Mouse (Mus musculus) neural tube, embryonic 14.5 days (tissue): ENCODE data around the gene Nhlh1. TPM values are rescaled to one million over a fixed set of nuclear protein-coding genes. Genes with fewer than 3 reads are reported as not detected.

ENCODE experiments used
- ATAC-seq: fragments of 200-750 bp; cut with Nextera tagmentation; 2 replicates; pipeline ENCODE4 v1.8.0; 2017; ENCODE audit warnings: low read depth, mild to moderate bottlenecking, moderate TSS enrichment, moderate library complexity
- H3K27ac ChIP-seq: fragments of 300-500 bp; sonication (generic); 2 replicates; pipeline ENCODE4 v1.5.1; 2014; ENCODE audit warnings: low read depth, mild to moderate bottlenecking, control low read depth, low read length, moderate library complexity, mixed read lengths
- H3K27me3 ChIP-seq: fragments of 300-500 bp; sonication (generic); 2 replicates; pipeline ENCODE4 v1.6.1; 2014; ENCODE audit warnings: low read length; ENCODE audit not compliant: control insufficient read depth, insufficient read depth
- H3K36me3 ChIP-seq: fragments of 300-500 bp; sonication (generic); 2 replicates; pipeline ENCODE4 v1.6.1; 2014; ENCODE audit warnings: low read length, mixed read lengths; ENCODE audit not compliant: control insufficient read depth, insufficient read depth
- H3K4me1 ChIP-seq: fragments of 300-500 bp; sonication (generic); 2 replicates; pipeline ENCODE4 v1.6.1; 2014; ENCODE audit warnings: low read length; ENCODE audit not compliant: control insufficient read depth, insufficient read depth
- H3K4me2 ChIP-seq: fragments of 300-500 bp; sonication (generic); 2 replicates; pipeline ENCODE4 v1.6.1; 2014; ENCODE audit warnings: mild to moderate bottlenecking, low read depth, low read length, control low read depth
- H3K4me3 ChIP-seq: fragments of 300-500 bp; sonication (generic); 2 replicates; pipeline ENCODE4 v1.5.1; 2014; ENCODE audit warnings: low read depth, low read length, control low read depth, mixed read lengths
- H3K9ac ChIP-seq: fragments of 300-500 bp; sonication (generic); replicated peaks from 2 replicates; pipeline ENCODE4 v1.6.1; 2014; ENCODE audit warnings: low read depth, mild to moderate bottlenecking, control low read depth, low read length, mixed read lengths
- H3K9me3 ChIP-seq: fragments of 300-500 bp; sonication (generic); 2 replicates; pipeline ENCODE4 v1.6.1; 2016; ENCODE audit warnings: low read length; ENCODE audit not compliant: control insufficient read depth
- WGBS: fragments of 180-500 bp; shearing (Covaris S2); extraction: QIAGEN DNeasy Blood & Tissue Kit; methylation state at CpG from one replicate; pipeline ENCODE4 v1.1.7; 2014; 5-methylcytosine and 5-hydroxymethylcytosine counted together
- polyA plus RNA-seq: library from polyadenylated mRNA; unstranded; fragments of >200 nt; fragmentation: Nextera tagmentation; extraction: Ambion mirVana; gene quantifications from 2 replicates; pipeline ENCODE4 v1.2.1, GENCODE M21; 2014

Nhlh1 gene
- polyA plus RNA-seq, 1 experiment from 2014 or later, result 3.6 TPM

- H3K4me2 ChIP-seq, result peak overlapping the region; percentile 21
- H3K9ac ChIP-seq, result 0 out of 2 replicates have a peak overlapping the region, but pooled peaks have one; percentile 28
- peaks cover 27% of the 10 kb centered on the region for H3K4me1 ChIP-seq
- H3K9me3 ChIP-seq, result no peaks in the 10 kb centered on the region
- peak; percentile 83 for ATAC-seq
- H3K4me3 ChIP-seq, result no peak overlapping the region
- H3K36me3 ChIP-seq, result no peaks in the 10 kb centered on the region
- WGBS, result 6% methylated on average over 6 of the region's 6 CpGs
- H3K27me3 ChIP-seq, result no peaks in the 10 kb centered on the region
- peak overlapping the region; percentile 91 for H3K27ac ChIP-seq
Measured at GRCm38 (mm10) chr1:172048241-172048734, 9.1 kb downstream of the Nhlh1 start.

GRCm38 (mm10) chr1:172046938-172047337, 10.4 kb downstream of the Nhlh1 start:
- Histone ChIP-seq H3K9ac (no peak overlapping the region), H3K27ac (no peak overlapping the region), H3K4me2 (no peak overlapping the region; the same call in 1 of the 2 replicates), H3K4me1 (peaks cover 20% of the 10 kb centered on the region), H3K36me3 (no peaks in the 10 kb centered on the region), H3K4me3 (no peak overlapping the region), H3K27me3 (no peaks in the 10 kb centered on the region), H3K9me3 (no peaks in the 10 kb centered on the region)
- ATAC-seq, result peak; percentile 16; the same call in 1 of the 2 replicates
- WGBS, result 8% methylated on average over 5 of the region's 5 CpGs

GRCm38 (mm10) chr1:172046410-172046809, 11.0 kb downstream of the Nhlh1 start:
- no peak for ATAC-seq
- Histone ChIP-seq H3K36me3 (no peaks in the 10 kb centered on the region), H3K4me3 (no peak overlapping the region), H3K27ac (no peak overlapping the region), H3K9ac (no peak overlapping the region), H3K27me3 (no peaks in the 10 kb centered on the region), H3K4me1 (peaks cover 20% of the 10 kb centered on the region), H3K4me2 (no peak overlapping the region), H3K9me3 (no peaks in the 10 kb centered on the region)
- WGBS, result 77% methylated on average over 8 of the region's 8 CpGs

- H3K4me2 ChIP-seq, result no peak overlapping the region
- H3K27me3 ChIP-seq, result no peaks in the 10 kb centered on the region
- WGBS, result 85% methylated on average over 2 of the region's 2 CpGs
- peaks cover 20% of the 10 kb centered on the region for H3K4me1 ChIP-seq
- H3K9me3 ChIP-seq, result no peaks in the 10 kb centered on the region
- no peaks in the 10 kb centered on the region for H3K36me3 ChIP-seq
- H3K27ac ChIP-seq, result no peak overlapping the region
- H3K9ac ChIP-seq, result no peak overlapping the region
- ATAC-seq, result no peak
- H3K4me3 ChIP-seq, result no peak overlapping the region
Measured at GRCm38 (mm10) chr1:172029914-172030313, 27.5 kb downstream of the Nhlh1 start.

GRCm38 (mm10) chr1:172028394-172029275, 28.7 kb downstream of the Nhlh1 start, which contains the start of gene Vangl2:
Gene Vangl2, minus strand, starts transcription at chr1:172028444.
- H3K4me3 ChIP-seq, result peak within 1 kb of the TSS; percentile 97
- H3K27me3 ChIP-seq, result no peaks in the 10 kb centered on the region
- whole genome bisulfite sequencing, result 22% methylated on average over 21 of the region's 21 CpGs
- ATAC-seq, result no peak
- H3K36me3 ChIP-seq, result no peaks in the 10 kb centered on the region
- H3K4me2 ChIP-seq, result peak within 1 kb of the TSS; percentile 93
- peaks cover 33% of the 10 kb centered on the region for H3K4me1 ChIP-seq
- H3K27ac ChIP-seq, result peak within 1 kb of the TSS; percentile 97
- peak within 1 kb of the TSS; percentile 94 for H3K9ac ChIP-seq
- no peaks in the 10 kb centered on the region for H3K9me3 ChIP-seq

- ATAC-seq, result peak; percentile 30; the same call in 1 of the 2 replicates
- H3K9me3 ChIP-seq, result no peaks in the 10 kb centered on the region
- WGBS, result 3% methylated on average over 10 of the region's 10 CpGs
Measured at GRCm38 (mm10) chr1:172027809-172028102, 29.6 kb downstream of the Nhlh1 start.

GRCm38 (mm10) chr1:172027010-172027808, 30.2 kb downstream of the Nhlh1 start:
- peak; percentile 86 for ATAC-seq
- H3K4me1 ChIP-seq, result peaks cover 41% of the 10 kb centered on the region

More at GRCm38 (mm10) chr1:172027809-172028102, 29.6 kb downstream of the Nhlh1 start:
- H3K9ac ChIP-seq, result peak overlapping the region; percentile 94
- no peaks in the 10 kb centered on the region for H3K27me3 ChIP-seq
- H3K4me1 ChIP-seq, result peaks cover 36% of the 10 kb centered on the region
- H3K27ac ChIP-seq, result peak overlapping the region; percentile 97
- H3K4me3 ChIP-seq, result peak overlapping the region; percentile 97; the same call in 1 of the 2 replicates
- peak overlapping the region; percentile 93 for H3K4me2 ChIP-seq
- H3K36me3 ChIP-seq, result no peaks in the 10 kb centered on the region

GRCm38 (mm10) chr1:172026201-172026901, 31.0 kb downstream of the Nhlh1 start:
- Histone ChIP-seq H3K4me1 (peaks cover 50% of the 10 kb centered on the region), H3K9ac (peak overlapping the region; percentile 94), H3K27me3 (no peaks in the 10 kb centered on the region), H3K9me3 (no peaks in the 10 kb centered on the region), H3K4me2 (peak overlapping the region; percentile 93), H3K27ac (peak overlapping the region; percentile 97), H3K4me3 (peak overlapping the region; percentile 97), H3K36me3 (no peaks in the 10 kb centered on the region)
- peak; percentile 80 for ATAC-seq
- 2% methylated on average over 23 of the region's 23 CpGs for WGBS

More at GRCm38 (mm10) chr1:172027010-172027808, 30.2 kb downstream of the Nhlh1 start:
- Histone ChIP-seq H3K9ac (peak overlapping the region; percentile 94), H3K4me3 (peak overlapping the region; percentile 97), H3K27me3 (no peaks in the 10 kb centered on the region), H3K4me2 (peak overlapping the region; percentile 93), H3K27ac (peak overlapping the region; percentile 97), H3K36me3 (no peaks in the 10 kb centered on the region), H3K9me3 (no peaks in the 10 kb centered on the region)
- under 1% methylated on average over 50 of the region's 54 CpGs for WGBS
